Mouse (Mus musculus) frontal cortex, adult (tissue): Measurements from ENCODE around the gene Gnat2.

Experiments used
- ATAC-seq: cut with Nextera tagmentation; 2 replicates; pipeline ENCODE4 v1.9.2; 2017; ENCODE audit warnings: mild to moderate bottlenecking, moderate library complexity, mixed read lengths; ENCODE audit not compliant: low TSS enrichment

Gnat2 gene

DNA sequence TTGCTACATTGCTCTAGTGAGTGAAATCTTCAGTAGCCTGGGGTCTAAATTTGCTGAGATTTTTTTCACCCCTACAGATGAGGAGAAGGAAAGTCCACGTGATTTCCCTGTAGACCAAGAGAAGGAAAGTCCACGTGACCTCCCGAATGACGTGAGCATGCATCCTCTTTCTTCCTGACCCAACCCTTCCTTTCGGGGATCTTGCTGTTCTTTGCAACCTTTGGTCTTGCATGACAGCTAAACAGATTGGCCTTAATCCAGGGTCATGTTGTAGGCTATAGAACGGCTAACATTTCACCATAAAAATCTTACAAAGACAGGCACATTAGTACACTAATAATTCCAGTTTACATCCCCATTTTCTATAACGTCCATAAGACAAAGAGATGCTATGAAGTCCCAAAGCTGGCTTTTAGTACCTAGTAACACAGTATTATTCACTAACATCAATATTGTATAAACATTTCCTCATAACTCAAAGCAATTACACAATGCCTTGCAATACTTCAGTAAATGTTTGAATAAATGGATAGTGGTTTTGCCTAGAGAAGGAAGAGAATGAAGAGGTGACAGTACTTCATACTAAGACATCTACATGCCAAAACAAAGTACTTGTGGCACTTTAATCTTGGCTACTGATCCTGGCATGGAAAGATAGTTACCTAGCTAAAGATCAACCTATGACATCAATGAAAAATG is 21.2 kb downstream of the Gnat2 start:
- ATAC-seq = no peak

DNA sequence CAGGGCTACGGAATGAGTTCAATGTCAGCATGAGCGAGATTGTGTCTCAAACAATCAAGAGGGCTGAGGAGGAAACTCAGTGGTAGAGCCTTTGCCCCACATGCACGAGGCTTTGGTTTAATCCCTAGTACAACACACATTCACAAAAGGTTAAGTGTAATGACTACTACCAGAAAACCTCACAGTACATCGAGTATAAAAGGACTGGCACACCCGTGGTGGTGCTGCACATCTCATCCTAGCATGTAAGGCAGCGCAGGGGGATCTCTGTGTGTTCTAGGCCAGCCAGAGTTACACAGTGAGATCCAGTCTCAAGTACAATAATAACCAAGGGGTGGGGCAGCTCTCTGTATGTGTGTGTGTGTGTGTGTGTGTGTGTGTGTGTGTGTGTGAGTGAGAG is 24.9 kb downstream of the Gnat2 start:
- no peak for ATAC-seq

DNA sequence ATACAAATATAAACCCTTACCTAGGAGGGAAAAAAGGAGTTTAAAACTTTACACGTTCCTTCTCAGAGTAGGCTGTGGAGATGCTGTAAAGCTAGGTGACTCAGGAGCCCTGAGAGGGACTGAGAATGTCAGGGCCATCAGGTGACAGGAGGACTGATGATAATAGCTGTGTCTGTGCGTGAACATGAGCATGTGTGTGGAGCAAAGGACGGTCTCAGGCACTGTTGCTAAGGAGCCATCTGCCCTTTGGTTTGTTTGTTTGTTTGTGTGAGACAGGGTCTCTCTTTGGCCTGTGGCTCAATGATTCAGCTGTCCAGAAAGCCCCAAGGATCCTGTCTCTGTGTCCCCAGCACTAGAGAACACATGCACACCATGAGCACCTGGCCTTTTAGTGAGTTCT is 28.5 kb downstream of the Gnat2 start:
- ATAC-seq = no peak

DNA sequence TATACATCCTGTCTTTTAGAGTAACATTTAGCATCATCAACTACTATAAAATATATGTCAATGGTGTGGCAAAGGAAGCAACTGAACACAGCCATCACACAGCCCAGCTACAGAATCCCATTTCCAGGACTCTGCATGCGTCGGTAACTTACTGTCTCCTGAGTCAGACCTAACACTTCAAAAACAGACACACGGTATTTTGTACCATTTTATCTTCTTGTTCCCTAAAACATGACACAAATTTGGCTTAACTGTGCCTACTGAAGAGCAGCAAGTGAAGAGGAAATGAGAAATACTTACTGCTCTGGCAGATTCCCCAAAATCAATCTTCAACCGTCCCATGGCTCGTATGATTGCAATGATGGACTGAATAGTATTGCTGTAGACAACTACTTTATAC is 30.7 kb downstream of the Gnat2 start:
- peak; percentile 80 for ATAC-seq

DNA sequence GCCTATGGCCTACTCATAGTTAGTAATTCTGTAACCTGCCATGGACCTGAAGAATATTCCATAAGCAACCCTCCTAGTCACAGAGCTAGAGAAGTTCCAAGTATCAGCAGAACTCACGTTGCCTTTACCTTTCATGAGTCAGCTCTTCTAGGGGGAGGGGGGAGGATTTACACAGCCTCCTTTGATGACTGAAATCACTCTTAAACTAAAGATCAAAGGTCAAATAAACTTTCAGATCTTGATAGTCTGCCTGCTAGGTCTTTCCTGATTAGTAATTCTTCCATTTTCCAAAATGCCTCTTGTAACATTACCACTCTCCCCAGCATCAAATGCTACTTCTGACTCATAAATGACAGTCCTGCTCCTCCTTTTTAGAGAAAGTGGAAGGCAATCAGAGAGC is 31.5 kb downstream of the Gnat2 start:
- ATAC-seq = no peak

DNA sequence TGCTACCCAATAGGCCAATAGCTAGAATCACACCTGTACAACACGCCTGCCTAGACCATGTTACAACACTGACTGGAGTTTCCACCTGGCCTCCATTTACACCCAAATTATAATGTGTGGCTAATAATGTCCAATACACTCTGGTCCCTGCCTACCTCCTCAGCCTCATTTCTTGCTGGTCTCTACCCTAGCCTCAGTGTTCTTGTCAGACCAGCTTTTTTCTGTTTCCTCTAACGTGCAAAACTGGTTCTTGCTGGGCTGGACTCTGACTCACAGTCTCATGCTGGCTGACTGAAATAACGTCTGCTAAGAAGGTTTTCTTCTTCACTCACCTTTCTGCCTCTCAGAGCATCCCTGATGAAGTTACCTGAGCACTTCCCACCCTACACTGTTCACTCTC is 33.7 kb downstream of the Gnat2 start:
- no peak for ATAC-seq

DNA sequence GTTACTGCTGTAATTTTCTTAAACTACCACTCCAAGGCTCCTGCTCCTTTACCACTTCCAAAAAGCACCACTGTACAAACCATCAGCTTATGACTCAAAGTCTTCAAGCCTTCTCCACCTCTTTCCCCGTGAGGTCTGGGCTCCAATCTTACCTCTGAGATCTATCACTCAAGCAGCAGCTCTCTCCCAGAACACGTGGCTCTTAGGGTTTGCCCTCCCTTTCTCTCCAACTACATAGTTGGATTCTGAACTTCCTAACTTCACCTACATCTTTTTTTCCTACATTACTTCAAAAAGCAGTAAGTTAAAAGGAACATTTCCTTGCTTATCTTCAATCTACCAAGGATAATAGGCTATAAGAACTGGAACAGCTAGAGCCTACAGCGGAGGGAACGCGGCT is 35.9 kb downstream of the Gnat2 start:
- no peak for ATAC-seq

DNA sequence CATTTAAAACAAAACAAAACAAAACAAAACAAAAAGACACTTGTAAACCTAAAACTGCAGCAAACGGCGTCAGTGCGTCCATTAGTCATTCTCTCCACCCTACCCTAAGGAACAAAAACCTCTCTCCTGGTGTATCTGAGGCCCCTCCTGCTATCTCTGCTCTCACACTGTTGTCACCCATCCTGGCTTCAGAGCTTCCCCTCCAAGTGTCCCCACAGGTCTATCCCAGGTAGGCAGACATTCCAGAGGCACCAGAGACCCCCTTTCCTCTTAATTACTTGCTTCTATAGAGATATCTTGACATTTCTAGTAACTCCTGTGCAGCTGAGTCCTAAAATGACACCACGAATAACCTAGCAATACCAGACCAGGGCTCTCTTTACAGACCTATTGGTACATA is 36.8 kb downstream of the Gnat2 start:
- ATAC-seq = no peak

DNA sequence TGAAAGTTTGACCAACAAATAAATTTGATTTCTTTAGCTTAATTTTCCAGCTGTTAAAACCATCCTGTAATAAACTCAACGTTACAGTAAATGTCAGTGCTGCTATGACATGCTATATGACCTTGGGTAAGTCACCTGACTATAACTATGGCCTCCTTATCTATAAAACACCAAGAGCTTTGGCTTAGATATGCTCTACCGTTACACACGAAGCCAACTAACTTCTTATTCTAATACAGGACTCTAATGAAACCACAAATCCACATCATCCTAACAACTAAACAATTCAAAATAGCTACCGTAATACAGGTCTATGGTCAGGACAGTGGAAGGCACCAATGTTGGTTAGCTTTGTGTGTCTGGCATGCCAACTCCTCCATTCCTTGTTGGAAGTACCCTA is 37.2 kb downstream of the Gnat2 start:
- ATAC-seq = no peak

DNA sequence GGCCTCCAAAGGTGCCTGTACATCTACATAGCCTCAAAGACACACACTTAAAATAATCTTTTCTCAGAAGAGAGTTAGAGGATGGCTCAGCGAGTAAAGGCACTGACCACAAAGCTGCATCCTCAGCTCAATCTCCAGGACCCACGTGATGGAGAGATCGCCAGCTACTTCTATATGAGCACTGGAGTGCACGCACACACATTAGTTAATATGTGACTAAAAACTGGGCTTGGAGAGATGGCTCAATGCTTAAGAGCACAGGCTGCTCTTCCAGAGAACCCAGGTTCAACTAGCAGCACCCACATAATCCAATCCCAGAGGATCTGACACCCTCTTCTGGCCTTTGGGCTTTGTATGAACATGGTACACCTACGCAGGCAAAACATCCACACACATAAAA is 38.6 kb downstream of the Gnat2 start:
- no peak for ATAC-seq

DNA sequence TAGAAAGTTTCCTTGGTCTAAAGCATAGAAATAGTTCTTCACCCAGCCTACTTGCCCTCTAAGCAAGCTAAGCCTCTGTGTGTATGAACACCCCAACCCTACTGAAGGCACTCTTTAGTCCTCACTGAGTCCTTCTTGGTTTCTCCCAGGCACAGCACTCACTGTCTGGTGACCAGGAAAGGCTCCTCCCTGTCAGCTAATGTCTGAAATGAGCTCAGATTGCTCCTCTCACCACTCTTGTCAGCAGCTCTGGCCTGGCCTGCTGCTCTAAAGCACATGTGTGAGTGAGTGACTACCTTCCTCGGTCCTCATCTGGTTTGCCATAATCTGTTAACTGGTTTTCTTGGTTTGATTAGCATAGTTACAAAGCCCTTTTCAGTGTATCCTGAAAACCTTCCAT is 39.2 kb downstream of the Gnat2 start:
- no peak for ATAC-seq

DNA sequence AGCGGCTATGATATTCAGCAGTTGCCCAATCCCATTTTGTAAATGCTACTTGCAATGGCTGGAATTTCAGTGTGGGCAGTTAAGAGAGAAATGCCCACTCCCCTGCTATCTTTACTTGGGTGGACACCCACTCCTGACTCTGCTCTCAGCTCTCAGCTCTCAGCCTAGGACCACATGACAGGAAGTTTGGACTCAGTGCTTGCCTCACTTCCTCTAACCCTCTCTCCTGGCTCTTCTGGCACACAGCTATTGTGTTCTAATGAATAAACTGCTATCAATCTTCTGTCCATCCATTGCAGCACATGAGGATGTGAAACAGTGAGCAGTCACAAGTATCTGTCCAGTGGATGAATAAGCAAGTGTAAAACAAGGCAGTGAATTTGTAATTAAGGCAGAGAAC is 39.9 kb downstream of the Gnat2 start:
- no peak for ATAC-seq

DNA sequence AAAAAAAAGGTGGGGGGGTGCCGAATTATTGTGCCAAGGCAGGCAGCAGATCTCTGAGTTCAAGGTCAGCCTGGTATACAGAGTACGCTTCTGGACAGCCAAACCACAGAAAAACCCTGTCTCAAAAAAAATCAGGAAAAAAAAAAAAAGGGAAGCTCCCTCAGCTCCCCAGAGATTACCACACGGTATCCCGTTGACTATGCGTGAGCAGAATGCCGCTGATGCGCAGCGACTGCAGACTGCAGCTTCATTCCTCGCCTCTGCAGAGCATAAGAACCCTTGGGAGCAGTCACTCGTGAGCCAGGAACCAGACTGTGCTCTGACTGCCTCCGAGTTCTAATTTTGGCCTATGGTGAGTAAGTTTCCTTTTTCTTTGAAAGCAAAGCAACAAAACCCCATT is 42.1 kb downstream of the Gnat2 start:
- peak; percentile 97 for ATAC-seq

DNA sequence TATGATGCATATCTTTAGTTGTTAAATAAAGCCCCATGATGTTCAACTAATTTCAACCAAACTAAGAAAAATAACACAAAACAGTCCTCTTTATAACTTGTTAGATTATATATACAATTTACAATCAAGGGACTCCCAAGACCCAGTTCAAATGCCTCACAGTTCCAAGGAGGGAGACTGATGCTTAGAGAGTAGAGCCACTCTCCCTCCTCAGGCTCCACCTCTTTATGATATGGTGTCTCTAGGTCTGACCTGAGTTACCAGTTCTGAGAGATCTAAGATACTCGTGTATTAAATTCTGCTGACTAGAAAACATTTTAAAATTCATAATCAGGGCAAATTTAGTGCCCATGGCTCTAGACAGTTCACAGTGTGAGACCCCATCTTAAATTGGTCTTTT is 46.5 kb downstream of the Gnat2 start:
- no peak for ATAC-seq

DNA sequence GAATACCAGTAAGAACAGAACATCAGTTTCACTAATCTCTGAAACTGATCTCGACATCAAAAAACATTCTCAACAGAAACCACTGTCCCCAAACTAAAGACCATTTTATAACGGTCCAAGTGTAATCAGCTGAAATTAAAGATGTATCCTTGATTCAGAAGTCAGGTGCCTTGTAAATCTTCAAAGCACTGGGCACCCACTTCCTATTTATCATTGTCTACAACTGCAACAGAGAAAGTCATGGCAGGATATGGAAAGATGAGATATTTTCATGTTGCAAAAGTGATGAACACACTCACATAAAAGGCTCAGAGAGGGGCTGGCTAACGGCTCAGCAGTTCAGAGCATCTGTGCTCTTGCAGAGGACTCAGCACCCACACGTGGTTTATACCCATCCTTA is 48.2 kb downstream of the Gnat2 start:
- ATAC-seq = no peak

DNA sequence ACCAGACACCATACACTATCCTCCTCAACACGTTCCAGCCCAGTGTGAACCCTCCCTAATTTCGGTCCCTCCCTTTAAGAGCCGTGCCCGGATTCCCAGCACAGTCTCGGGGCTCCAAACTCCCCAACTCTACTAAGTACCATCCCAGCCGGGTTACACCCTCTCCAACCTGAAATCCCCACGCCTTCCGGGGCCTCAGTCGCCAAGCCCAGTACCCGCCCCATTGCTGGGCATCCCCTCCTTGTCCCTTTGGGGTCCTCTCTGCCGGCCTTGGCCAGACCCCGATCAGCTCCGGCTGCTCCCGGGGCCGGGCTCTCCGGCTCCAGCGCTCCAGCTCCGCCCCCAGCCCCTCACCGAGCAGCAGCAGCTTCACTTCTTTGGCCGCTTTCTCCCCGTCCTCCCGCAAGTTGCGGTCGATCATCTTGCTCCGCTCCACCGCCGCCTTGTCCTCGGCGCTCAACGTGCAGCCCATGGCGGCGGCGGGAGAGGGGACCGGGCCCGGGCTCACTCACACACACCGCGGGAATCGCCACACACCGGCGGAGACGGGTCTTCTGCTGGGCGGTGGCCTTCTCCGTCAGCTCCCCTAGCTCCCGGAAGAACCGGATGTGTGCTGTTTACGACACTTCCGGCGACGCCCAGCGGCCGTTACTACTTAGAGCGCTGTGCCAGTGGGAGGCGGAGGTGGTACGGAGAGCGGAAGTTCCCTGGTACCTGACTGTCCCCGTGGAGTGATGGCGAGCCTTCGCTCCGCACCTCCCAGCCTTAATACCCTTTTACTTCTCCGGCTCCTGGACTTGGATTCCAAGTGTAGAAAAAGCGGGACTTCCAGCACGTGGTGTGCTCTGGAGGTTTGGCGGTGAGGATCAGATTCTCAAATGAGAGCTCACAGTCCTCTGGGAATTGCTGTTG is 53.2 kb downstream of the Gnat2 start, which contains the start of gene Gnai3:
Gnai3 (minus strand) TSS at position 613 of the 912 bp plus-strand sequence.
- ATAC-seq = peak; percentile 94

DNA sequence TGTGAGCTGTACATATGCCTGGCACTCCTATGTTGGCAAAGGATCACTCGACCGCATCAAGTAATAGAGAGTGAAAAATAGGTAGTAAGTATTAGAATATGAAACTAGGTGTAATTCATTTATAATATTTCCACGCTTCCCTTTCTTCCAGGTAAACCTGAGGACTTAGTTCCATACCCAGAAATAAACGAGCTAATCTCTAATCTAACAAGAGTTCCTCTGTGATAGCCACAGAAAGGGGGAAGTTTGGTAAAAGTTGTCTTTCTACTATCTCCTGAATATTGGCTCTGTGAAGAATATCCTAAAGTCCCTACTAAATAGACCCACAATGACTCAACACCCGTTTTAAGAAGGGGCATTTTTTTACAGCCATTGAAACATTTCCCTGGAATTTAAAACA is 54.1 kb downstream of the Gnat2 start:
- ATAC-seq = no peak

DNA sequence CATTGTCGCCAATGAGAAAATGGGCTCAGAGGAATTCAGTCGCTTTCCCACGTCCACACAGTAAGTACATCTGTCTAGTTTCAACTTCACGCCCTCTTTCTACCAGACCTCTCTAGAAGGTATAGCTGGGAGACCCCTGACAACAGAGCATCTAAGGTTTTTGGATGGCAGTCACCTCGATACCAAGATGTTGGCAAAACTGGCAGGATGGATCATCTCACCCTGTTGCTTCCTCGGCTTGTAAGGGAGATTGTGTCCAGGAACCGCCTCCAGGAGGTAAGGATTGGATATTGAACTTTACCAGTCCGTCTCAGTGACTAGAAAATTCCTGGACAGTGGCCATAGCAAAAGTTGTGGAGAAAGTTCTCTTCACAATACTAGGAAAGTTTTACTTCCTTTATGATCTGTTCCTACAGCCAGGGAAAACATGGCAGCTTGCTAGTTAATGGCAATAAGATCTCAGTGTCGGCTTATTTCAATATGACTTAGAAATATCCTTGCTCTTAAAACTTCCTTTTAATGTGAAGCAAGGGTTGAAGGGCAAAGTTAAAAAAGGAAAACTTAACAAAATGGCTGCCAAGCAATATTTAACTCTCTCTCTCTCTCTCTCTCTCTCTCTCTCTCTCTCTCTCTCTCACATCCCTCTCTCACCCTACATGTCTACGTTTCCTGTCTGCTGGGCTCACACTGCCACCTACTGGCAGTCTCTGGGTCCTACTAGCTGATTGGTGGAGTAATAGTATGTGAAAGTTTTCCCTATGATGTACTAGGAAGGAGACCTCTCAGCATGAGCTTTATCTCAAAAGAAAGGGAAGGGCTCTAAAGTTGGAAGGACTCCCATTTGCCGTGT is 55.0 kb downstream of the Gnat2 start:
- peak; percentile 58; the same call in 1 of the 2 replicates for ATAC-seq
